ENCODE assay signal across 8 mouse cellular contexts in the genomic region with DNA sequence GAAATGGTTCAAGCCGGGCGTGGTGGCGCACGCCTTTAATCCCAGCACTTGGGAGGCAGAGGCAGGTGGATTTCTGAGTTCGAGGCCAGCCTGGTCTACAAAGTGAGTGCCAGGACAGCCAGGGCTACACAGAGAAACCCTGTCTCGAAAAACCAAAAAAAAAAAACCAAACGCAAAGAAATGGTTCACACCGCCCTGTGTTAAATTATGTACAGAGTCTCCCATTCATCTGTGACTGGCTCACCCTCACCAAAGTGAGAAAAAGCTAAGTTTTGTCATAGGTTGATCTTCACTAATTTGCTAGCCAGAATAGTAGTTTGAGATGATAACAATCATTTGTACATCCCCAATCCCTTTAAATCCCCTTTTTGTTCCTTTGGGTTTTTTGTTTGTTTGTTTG. TPM values are rescaled to one million over a fixed set of nuclear protein-coding genes. Genes with fewer than 3 reads are reported as not detected.
DNase-seq lines count a peak whose midpoint lies in the region; ATAC-seq and TF ChIP-seq lines count a peak whose summit lies in the region.
"Not testable (repeated sequence)": the region's sequence is repeated elsewhere in the genome, so short reads cannot be mapped to it uniquely, and the experiment has no call there.

No protein-coding gene starts in this region.

- peaks cover 14% of the 10 kb centered on the region for H3K27me3 ChIP-seq in E14TG2a.4 (ENCODE audit: insufficient read depth, low read length)
- H3K27me3 ChIP-seq in embryonic facial prominence, embryonic 13.5 days; hindbrain, embryonic 13.5 days; kidney, postnatal 0 days (ENCODE audit: insufficient read depth, low read length); liver, embryonic 14.5 days (ENCODE audit: control insufficient read depth, insufficient read depth, low read length); midbrain, embryonic 12.5 days; small intestine, adult 2 months (ENCODE audit: control insufficient read depth, insufficient read depth, low read length): not testable (repeated sequence)

- H3K4me2 ChIP-seq in embryonic facial prominence, embryonic 13.5 days: peak overlapping the region; percentile 65
- H3K4me2 ChIP-seq in hindbrain, embryonic 13.5 days: peak overlapping the region; percentile 67
- peak overlapping the region; percentile 69 for H3K4me2 ChIP-seq in kidney, postnatal 0 days (ENCODE audit: low read length)
- peak overlapping the region; percentile 81 for H3K4me2 ChIP-seq in liver, embryonic 14.5 days (ENCODE audit: low read depth)
- H3K4me2 ChIP-seq in midbrain, embryonic 12.5 days (replicated peaks): peak overlapping the region; percentile 72

- H3K9me3 ChIP-seq in E14TG2a.4 (ENCODE audit: low read length); embryonic facial prominence, embryonic 13.5 days; hindbrain, embryonic 13.5 days; kidney, postnatal 0 days (replicated peaks; ENCODE audit: low read length); liver, embryonic 14.5 days (ENCODE audit: control insufficient read depth, low read length); midbrain, embryonic 12.5 days: not testable (repeated sequence)

- H3K4me1 ChIP-seq in E14TG2a.4 (replicated peaks; ENCODE audit: low read depth, low read length): peaks cover 44% of the 10 kb centered on the region
- peaks cover 39% of the 10 kb centered on the region for H3K4me1 ChIP-seq in embryonic facial prominence, embryonic 13.5 days
- H3K4me1 ChIP-seq in hindbrain, embryonic 13.5 days (replicated peaks): peaks cover 56% of the 10 kb centered on the region
- peaks cover 10% of the 10 kb centered on the region for H3K4me1 ChIP-seq in kidney, postnatal 0 days (replicated peaks; ENCODE audit: insufficient read depth, low read length)
- H3K4me1 ChIP-seq in liver, embryonic 14.5 days (replicated peaks; ENCODE audit: control insufficient read depth in 2 of 2, insufficient read depth in 2 of 2, low read length in 1 of 2): peaks cover 20% of the 10 kb centered on the region in 2 experiments
- peaks cover 36% of the 10 kb centered on the region for H3K4me1 ChIP-seq in midbrain, embryonic 12.5 days
- H3K4me1 ChIP-seq in small intestine, adult 2 months (ENCODE audit: control insufficient read depth, insufficient read depth, insufficient read length, low read length): not testable (repeated sequence)

- H3K4me3 ChIP-seq in E14TG2a.4 (replicated peaks; ENCODE audit: low read length): peak overlapping the region; percentile 94
- peak overlapping the region; percentile 81 for H3K4me3 ChIP-seq in embryonic facial prominence, embryonic 13.5 days
- H3K4me3 ChIP-seq in gastrocnemius, adult 2 months: peak overlapping the region; percentile 84
- H3K4me3 ChIP-seq in hindbrain, embryonic 13.5 days: peak overlapping the region; percentile 77
- H3K4me3 ChIP-seq in kidney, postnatal 0 days (replicated peaks; ENCODE audit: low read depth, low read length): peak overlapping the region; percentile 80
- peak overlapping the region; percentile 88 to 90 for H3K4me3 ChIP-seq in liver, embryonic 14.5 days (ENCODE audit: insufficient read depth in 1 of 2, low read depth in 2 of 2, low read length in 2 of 2)
- H3K4me3 ChIP-seq in midbrain, embryonic 12.5 days: peak overlapping the region; percentile 63
- H3K4me3 ChIP-seq in small intestine, adult 2 months (ENCODE audit: low read depth, low read length): peak overlapping the region; percentile 96

- H3K9ac ChIP-seq in embryonic facial prominence, embryonic 13.5 days: peak overlapping the region; percentile 86
- peak overlapping the region; percentile 91 for H3K9ac ChIP-seq in hindbrain, embryonic 13.5 days
- H3K9ac ChIP-seq in kidney, postnatal 0 days (ENCODE audit: low read depth, low read length): peak overlapping the region; percentile 80
- H3K9ac ChIP-seq in liver, embryonic 14.5 days (replicated peaks): peak overlapping the region; percentile 78
- peak overlapping the region; percentile 71 for H3K9ac ChIP-seq in midbrain, embryonic 12.5 days (replicated peaks)

- peak overlapping the region; percentile 87 for H3K27ac ChIP-seq in embryonic facial prominence, embryonic 13.5 days
- H3K27ac ChIP-seq in gastrocnemius, adult 2 months: peak overlapping the region; percentile 97
- peak overlapping the region; percentile 93 for H3K27ac ChIP-seq in hindbrain, embryonic 13.5 days
- peak overlapping the region; percentile 90 for H3K27ac ChIP-seq in kidney, postnatal 0 days
- peak overlapping the region; percentile 86 for H3K27ac ChIP-seq in liver, embryonic 14.5 days
- peak overlapping the region; percentile 81 for H3K27ac ChIP-seq in midbrain, embryonic 12.5 days (replicated peaks)
- H3K27ac ChIP-seq in small intestine, adult 2 months (ENCODE audit: insufficient read depth, low read depth, low read length): not testable (repeated sequence)

- peaks cover 45% of the 10 kb centered on the region for H3K36me3 ChIP-seq in E14TG2a.4 (ENCODE audit: insufficient read depth, low read length)
- peaks cover 14% of the 10 kb centered on the region for H3K36me3 ChIP-seq in embryonic facial prominence, embryonic 13.5 days
- peaks cover 18% of the 10 kb centered on the region for H3K36me3 ChIP-seq in hindbrain, embryonic 13.5 days
- H3K36me3 ChIP-seq in kidney, postnatal 0 days (ENCODE audit: insufficient read depth, low read length); liver, embryonic 14.5 days (replicated peaks; ENCODE audit: control insufficient read depth, insufficient read depth, low read depth); small intestine, adult 2 months (ENCODE audit: control insufficient read depth, insufficient read depth, low read length): not testable (repeated sequence)
- peaks cover 15% of the 10 kb centered on the region for H3K36me3 ChIP-seq in midbrain, embryonic 12.5 days

- not testable (repeated sequence) for ATAC-seq in embryonic facial prominence, embryonic 13.5 days (ENCODE audit: insufficient number of reproducible peaks, insufficient read depth, low FRiP score, low TSS enrichment, low read depth); hindbrain, embryonic 13.5 days (ENCODE audit: low FRiP score); kidney, postnatal 0 days (replicated peaks; ENCODE audit: low FRiP score, low read depth); liver, embryonic 14.5 days (ENCODE audit: insufficient read depth); midbrain, embryonic 12.5 days (ENCODE audit: low FRiP score, low read depth)

- not testable (repeated sequence) for TF ChIP-seq CTCF in E14TG2a.4 (conservative IDR thresholded peaks at IDR 0.05; ENCODE audit: low read length); gastrocnemius, adult 2 months (IDR thresholded peaks at IDR 0.05); kidney, postnatal 0 days (IDR thresholded peaks at IDR 0.05; ENCODE audit: low read depth); liver, embryonic 14.5 days (IDR thresholded peaks at IDR 0.05; ENCODE audit: low read depth); small intestine, adult 2 months (IDR thresholded peaks at IDR 0.05; ENCODE audit: extremely low read depth, insufficient read length, insufficient replicate concordance, low read depth, low read length)

- TF ChIP-seq POLR2A in small intestine, adult 2 months (IDR thresholded peaks at IDR 0.05; ENCODE audit: low read depth, low read length): not testable (repeated sequence)

- DNase-seq in gastrocnemius, adult 2 months; kidney, postnatal 0 days (ENCODE audit: low spot score); liver, embryonic 14.5 days (ENCODE audit: low read depth in 3 of 3, low spot score in 3 of 3): not testable (repeated sequence)

- 5% methylated on average over 8 of the region's 8 CpGs for WGBS in embryonic facial prominence, embryonic 13.5 days
- WGBS in hindbrain, embryonic 13.5 days: 10% methylated on average over 8 of the region's 8 CpGs
- 10% methylated on average over 8 of the region's 8 CpGs for WGBS in kidney, postnatal 0 days
- 6% methylated on average over 8 of the region's 8 CpGs for WGBS in liver, embryonic 14.5 days (ENCODE audit: insufficient replicate concordance)
- 11% methylated on average over 8 of the region's 8 CpGs for WGBS in midbrain, embryonic 12.5 days
- WGBS in small intestine, adult 2 months: 4% methylated on average over 8 of the region's 8 CpGs

- intact Hi-C loops in gastrocnemius, adult 2 months (cut with DNase I): not testable (repeated sequence)

- not testable (repeated sequence) for TF ChIP-seq EP300 in liver, embryonic 14.5 days (IDR thresholded peaks at IDR 0.05; ENCODE audit: low read depth)

RNA-seq across cellular contexts. Expression of a gene that starts 0.7 kb away (rescaled TPM):
- 193 and 219 TPM in 2 replicates for polyA plus RNA-seq in embryonic facial prominence, embryonic 13.5 days (2015; fragmentation: Nextera tagmentation; extraction: Ambion mirVana)
- 100 to 1,000 TPM; 120 to 152 TPM for total RNA-seq in gastrocnemius, adult 2 months (2021)
- polyA plus RNA-seq in hindbrain, embryonic 13.5 days (2015; fragmentation: Nextera tagmentation; extraction: Ambion mirVana): 200 and 204 TPM in 2 replicates
- 195 and 223 TPM in 2 replicates for polyA plus RNA-seq in kidney, postnatal 0 days (2015; fragmentation: Nextera tagmentation; extraction: Ambion mirVana)
- 49.6 and 58.8 TPM in 2 replicates for polyA plus RNA-seq in liver, embryonic 14.5 days (2012; rRNA removed)
- 127 and 138 TPM in 2 replicates for polyA plus RNA-seq in liver, embryonic 14.5 days (2014; fragmentation: Nextera tagmentation; extraction: Ambion mirVana)
- 225 and 253 TPM in 2 replicates for polyA plus RNA-seq in midbrain, embryonic 12.5 days (2016; fragmentation: Nextera tagmentation; extraction: Ambion mirVana)
- 9.3 and 13.9 TPM in 2 replicates for polyA plus RNA-seq in small intestine, adult 2 months (2012; rRNA removed)

RNA-seq across cellular contexts. Expression of a gene that starts 3.9 kb away (rescaled TPM):
- polyA plus RNA-seq in embryonic facial prominence, embryonic 13.5 days (2015; fragmentation: Nextera tagmentation; extraction: Ambion mirVana): 45.1 and 49.6 TPM in 2 replicates
- 10 to 100 TPM; 35.0 to 37.0 TPM for total RNA-seq in gastrocnemius, adult 2 months (2021)
- polyA plus RNA-seq in hindbrain, embryonic 13.5 days (2015; fragmentation: Nextera tagmentation; extraction: Ambion mirVana): 45.3 and 46.2 TPM in 2 replicates
- polyA plus RNA-seq in kidney, postnatal 0 days (2015; fragmentation: Nextera tagmentation; extraction: Ambion mirVana): 20.2 and 20.6 TPM in 2 replicates
- 16.8 and 20.8 TPM in 2 replicates for polyA plus RNA-seq in liver, embryonic 14.5 days (2012; rRNA removed)
- 3.1 and 4.0 TPM in 2 replicates for polyA plus RNA-seq in liver, embryonic 14.5 days (2014; fragmentation: Nextera tagmentation; extraction: Ambion mirVana)
- polyA plus RNA-seq in midbrain, embryonic 12.5 days (2016; fragmentation: Nextera tagmentation; extraction: Ambion mirVana): 47.6 and 48.9 TPM in 2 replicates
- polyA plus RNA-seq in small intestine, adult 2 months (2012; rRNA removed): 79.0 and 182 TPM in 2 replicates

RNA-seq across cellular contexts. Expression of a gene that starts 8.7 kb away (rescaled TPM):
- 25.1 and 26.2 TPM in 2 replicates for polyA plus RNA-seq in embryonic facial prominence, embryonic 13.5 days (2015; fragmentation: Nextera tagmentation; extraction: Ambion mirVana)
- 1 to 10 TPM; 1.9 to 3.3 TPM for total RNA-seq in gastrocnemius, adult 2 months (2021)
- polyA plus RNA-seq in hindbrain, embryonic 13.5 days (2015; fragmentation: Nextera tagmentation; extraction: Ambion mirVana): 27.2 and 29.3 TPM in 2 replicates
- 21.6 and 22.4 TPM in 2 replicates for polyA plus RNA-seq in kidney, postnatal 0 days (2015; fragmentation: Nextera tagmentation; extraction: Ambion mirVana)
- polyA plus RNA-seq in liver, embryonic 14.5 days (2012; rRNA removed): 2.8 and 3.3 TPM in 2 replicates
- 4.3 and 5.7 TPM in 2 replicates for polyA plus RNA-seq in liver, embryonic 14.5 days (2014; fragmentation: Nextera tagmentation; extraction: Ambion mirVana)
- 26.8 and 27.0 TPM in 2 replicates for polyA plus RNA-seq in midbrain, embryonic 12.5 days (2016; fragmentation: Nextera tagmentation; extraction: Ambion mirVana)
- polyA plus RNA-seq in small intestine, adult 2 months (2012; rRNA removed): 6.4 and 13.7 TPM in 2 replicates

RNA-seq across cellular contexts. Expression of a gene that starts 29.4 kb away (rescaled TPM):
- 90.7 and 93.3 TPM in 2 replicates for polyA plus RNA-seq in embryonic facial prominence, embryonic 13.5 days (2015; fragmentation: Nextera tagmentation; extraction: Ambion mirVana)
- total RNA-seq in gastrocnemius, adult 2 months (2021): 10 to 100 TPM; 73.8 to 76.3 TPM
- polyA plus RNA-seq in hindbrain, embryonic 13.5 days (2015; fragmentation: Nextera tagmentation; extraction: Ambion mirVana): 89.8 and 90.0 TPM in 2 replicates
- 57.3 and 62.8 TPM in 2 replicates for polyA plus RNA-seq in kidney, postnatal 0 days (2015; fragmentation: Nextera tagmentation; extraction: Ambion mirVana)
- 36.4 and 37.1 TPM in 2 replicates for polyA plus RNA-seq in liver, embryonic 14.5 days (2012; rRNA removed)
- polyA plus RNA-seq in liver, embryonic 14.5 days (2014; fragmentation: Nextera tagmentation; extraction: Ambion mirVana): 28.4 and 33.8 TPM in 2 replicates
- polyA plus RNA-seq in midbrain, embryonic 12.5 days (2016; fragmentation: Nextera tagmentation; extraction: Ambion mirVana): 97.5 and 99.5 TPM in 2 replicates
- polyA plus RNA-seq in small intestine, adult 2 months (2012; rRNA removed): 161 and 233 TPM in 2 replicates

RNA-seq across cellular contexts. Expression of a gene that starts 30.9 kb away (rescaled TPM):
- polyA plus RNA-seq in embryonic facial prominence, embryonic 13.5 days (2015; fragmentation: Nextera tagmentation; extraction: Ambion mirVana): 27.5 and 28.5 TPM in 2 replicates
- 1 to 10 TPM; 6.2 to 7.1 TPM for total RNA-seq in gastrocnemius, adult 2 months (2021)
- 16.7 and 19.1 TPM in 2 replicates for polyA plus RNA-seq in hindbrain, embryonic 13.5 days (2015; fragmentation: Nextera tagmentation; extraction: Ambion mirVana)
- polyA plus RNA-seq in kidney, postnatal 0 days (2015; fragmentation: Nextera tagmentation; extraction: Ambion mirVana): 18.2 and 19.3 TPM in 2 replicates
- 22.8 and 22.9 TPM in 2 replicates for polyA plus RNA-seq in liver, embryonic 14.5 days (2012; rRNA removed)
- polyA plus RNA-seq in liver, embryonic 14.5 days (2014; fragmentation: Nextera tagmentation; extraction: Ambion mirVana): 13.2 and 15.9 TPM in 2 replicates
- 25.0 and 29.8 TPM in 2 replicates for polyA plus RNA-seq in midbrain, embryonic 12.5 days (2016; fragmentation: Nextera tagmentation; extraction: Ambion mirVana)
- 11.1 and 22.1 TPM in 2 replicates for polyA plus RNA-seq in small intestine, adult 2 months (2012; rRNA removed)
